Mouse (Mus musculus): ENCODE data around the gene Ubc. TPM values are rescaled to one million over a fixed set of nuclear protein-coding genes. Genes with fewer than 3 reads are reported as not detected.

Gene Ubc
- polyA plus RNA-seq, 1 experiment from 2014 or later: 879 TPM

- no peaks in the 10 kb centered on the region for H3K9me3 ChIP-seq (ENCODE audit: control insufficient read depth, low read length)
Measured at GRCm38 (mm10) chr5:125352781-125353294, 37.2 kb downstream of the Ubc start.

GRCm38 (mm10) chr5:125351939-125352338 lies 38.1 kb downstream of the Ubc start:
- WGBS: 95% methylated on average over 5 of the region's 5 CpGs

More at GRCm38 (mm10) chr5:125352781-125353294, 37.2 kb downstream of the Ubc start:
- WGBS: 92% methylated on average over 5 of the region's 5 CpGs
- no peak overlapping the region for H3K4me3 ChIP-seq (ENCODE audit: low read depth, low read length)
- H3K36me3 ChIP-seq (ENCODE audit: control insufficient read depth, insufficient read depth, low read length): no peaks in the 10 kb centered on the region
- H3K27ac ChIP-seq (replicated peaks; ENCODE audit: low read depth, low read length): no peak overlapping the region
- H3K4me1 ChIP-seq (ENCODE audit: control insufficient read depth, insufficient read depth, low read length): peaks cover 8% of the 10 kb centered on the region; the same call in 1 of the 2 replicates
- H3K4me2 ChIP-seq (ENCODE audit: low read depth, low read length): no peak overlapping the region
- no peak for ATAC-seq (ENCODE audit: low read depth)
- H3K27me3 ChIP-seq (replicated peaks; ENCODE audit: control insufficient read depth, insufficient read depth, low read length): no peaks in the 10 kb centered on the region
- DNase-seq (ENCODE audit: low spot score): no peak
- no peak overlapping the region for H3K9ac ChIP-seq (ENCODE audit: low read depth, low read length)

GRCm38 (mm10) chr5:125351057-125351456 lies 38.9 kb downstream of the Ubc start:
- no peaks in the 10 kb centered on the region for H3K27me3 ChIP-seq (replicated peaks; ENCODE audit: control insufficient read depth, insufficient read depth, low read length)
- no peak for DNase-seq (ENCODE audit: low spot score)
- H3K36me3 ChIP-seq (ENCODE audit: control insufficient read depth, insufficient read depth, low read length): no peaks in the 10 kb centered on the region
- ATAC-seq (ENCODE audit: low read depth): no peak
- H3K9ac ChIP-seq (ENCODE audit: low read depth, low read length): no peak overlapping the region
- H3K27ac ChIP-seq (replicated peaks; ENCODE audit: low read depth, low read length): no peak overlapping the region
- H3K4me1 ChIP-seq (ENCODE audit: control insufficient read depth, insufficient read depth, low read length): peaks cover 6% of the 10 kb centered on the region; the same call in 1 of the 2 replicates
- H3K9me3 ChIP-seq (ENCODE audit: control insufficient read depth, low read length): no peaks in the 10 kb centered on the region
- no peak overlapping the region for H3K4me2 ChIP-seq (ENCODE audit: low read depth, low read length)
- no peak overlapping the region for H3K4me3 ChIP-seq (ENCODE audit: low read depth, low read length)
- 63% methylated on average over 8 of the region's 8 CpGs for WGBS

More at GRCm38 (mm10) chr5:125351939-125352338, 38.1 kb downstream of the Ubc start:
- no peak overlapping the region for H3K4me2 ChIP-seq (ENCODE audit: low read depth, low read length)
- ATAC-seq (ENCODE audit: low read depth): no peak
- H3K9ac ChIP-seq (ENCODE audit: low read depth, low read length): no peak overlapping the region
- H3K36me3 ChIP-seq (ENCODE audit: control insufficient read depth, insufficient read depth, low read length): no peaks in the 10 kb centered on the region
- no peak overlapping the region for H3K27ac ChIP-seq (replicated peaks; ENCODE audit: low read depth, low read length)
- DNase-seq (ENCODE audit: low spot score): no peak
- no peaks in the 10 kb centered on the region for H3K9me3 ChIP-seq (ENCODE audit: control insufficient read depth, low read length)
- H3K27me3 ChIP-seq (replicated peaks; ENCODE audit: control insufficient read depth, insufficient read depth, low read length): no peaks in the 10 kb centered on the region
- no peak overlapping the region for H3K4me3 ChIP-seq (ENCODE audit: low read depth, low read length)
- H3K4me1 ChIP-seq (ENCODE audit: control insufficient read depth, insufficient read depth, low read length): peaks cover 8% of the 10 kb centered on the region; the same call in 1 of the 2 replicates

- DNase-seq (ENCODE audit: low spot score) (no peak), ATAC-seq (ENCODE audit: low read depth) (no peak)
- no peaks in the 10 kb centered on the region for H3K4me1 ChIP-seq (ENCODE audit: control insufficient read depth, insufficient read depth, low read length)
- no peaks in the 10 kb centered on the region for H3K27me3 ChIP-seq (replicated peaks; ENCODE audit: control insufficient read depth, insufficient read depth, low read length)
- no peak overlapping the region for H3K27ac ChIP-seq (replicated peaks; ENCODE audit: low read depth, low read length)
- H3K4me2 ChIP-seq (ENCODE audit: low read depth, low read length): no peak overlapping the region
- H3K9me3 ChIP-seq (ENCODE audit: control insufficient read depth, low read length): no peaks in the 10 kb centered on the region
- H3K9ac ChIP-seq (ENCODE audit: low read depth, low read length): no peak overlapping the region
- no peak overlapping the region for H3K4me3 ChIP-seq (ENCODE audit: low read depth, low read length)
- H3K36me3 ChIP-seq (ENCODE audit: control insufficient read depth, insufficient read depth, low read length): no peaks in the 10 kb centered on the region
- 68% methylated on average over 3 of the region's 3 CpGs for WGBS
Measured at GRCm38 (mm10) chr5:125349391-125349790, 40.6 kb downstream of the Ubc start.

- Histone ChIP-seq H3K4me3 (ENCODE audit: low read depth, low read length) (no peak overlapping the region), H3K9me3 (ENCODE audit: control insufficient read depth, low read length) (no peaks in the 10 kb centered on the region), H3K27me3 (replicated peaks; ENCODE audit: control insufficient read depth, insufficient read depth, low read length) (no peaks in the 10 kb centered on the region), H3K4me2 (ENCODE audit: low read depth, low read length) (no peak overlapping the region), H3K9ac (ENCODE audit: low read depth, low read length) (no peak overlapping the region), H3K27ac (replicated peaks; ENCODE audit: low read depth, low read length) (no peak overlapping the region), H3K4me1 (ENCODE audit: control insufficient read depth, insufficient read depth, low read length) (no peaks in the 10 kb centered on the region), H3K36me3 (ENCODE audit: control insufficient read depth, insufficient read depth, low read length) (no peaks in the 10 kb centered on the region)
- ATAC-seq (ENCODE audit: low read depth) (no peak), DNase-seq (ENCODE audit: low spot score) (no peak)
- WGBS: 39% methylated on average over 8 of the region's 8 CpGs
Measured at GRCm38 (mm10) chr5:125348487-125348886, 41.5 kb downstream of the Ubc start.

GRCm38 (mm10) chr5:125348067-125348466 lies 41.9 kb downstream of the Ubc start:
- ATAC-seq (ENCODE audit: low read depth) (no peak), DNase-seq (ENCODE audit: low spot score) (no peak)
- WGBS: 59% methylated on average over 7 of the region's 7 CpGs
- Histone ChIP-seq H3K27ac (replicated peaks; ENCODE audit: low read depth, low read length) (no peak overlapping the region), H3K4me3 (ENCODE audit: low read depth, low read length) (no peak overlapping the region), H3K36me3 (ENCODE audit: control insufficient read depth, insufficient read depth, low read length) (no peaks in the 10 kb centered on the region), H3K4me2 (ENCODE audit: low read depth, low read length) (no peak overlapping the region), H3K27me3 (replicated peaks; ENCODE audit: control insufficient read depth, insufficient read depth, low read length) (no peaks in the 10 kb centered on the region), H3K9me3 (ENCODE audit: control insufficient read depth, low read length) (no peaks in the 10 kb centered on the region), H3K9ac (ENCODE audit: low read depth, low read length) (no peak overlapping the region), H3K4me1 (ENCODE audit: control insufficient read depth, insufficient read depth, low read length) (no peaks in the 10 kb centered on the region)

GRCm38 (mm10) chr5:125344296-125344695 lies 45.7 kb downstream of the Ubc start:
- no peak for DNase-seq (ENCODE audit: low spot score)
- Histone ChIP-seq H3K4me1 (ENCODE audit: control insufficient read depth, insufficient read depth, low read length) (peaks cover 13% of the 10 kb centered on the region), H3K9ac (ENCODE audit: low read depth, low read length) (no peak overlapping the region), H3K4me3 (ENCODE audit: low read depth, low read length) (no peak overlapping the region), H3K27ac (replicated peaks; ENCODE audit: low read depth, low read length) (no peak overlapping the region), H3K36me3 (ENCODE audit: control insufficient read depth, insufficient read depth, low read length) (no peaks in the 10 kb centered on the region), H3K4me2 (ENCODE audit: low read depth, low read length) (no peak overlapping the region), H3K9me3 (ENCODE audit: control insufficient read depth, low read length) (no peaks in the 10 kb centered on the region), H3K27me3 (replicated peaks; ENCODE audit: control insufficient read depth, insufficient read depth, low read length) (no peaks in the 10 kb centered on the region)
- WGBS: 93% methylated on average over 6 of the region's 6 CpGs
- no peak for ATAC-seq (ENCODE audit: low read depth)

- Histone ChIP-seq H3K9ac (ENCODE audit: low read depth, low read length) (peak overlapping the region; percentile 70; the same call in 1 of the 2 replicates), H3K4me2 (ENCODE audit: low read depth, low read length) (peak overlapping the region; percentile 95), H3K4me3 (ENCODE audit: low read depth, low read length) (peak overlapping the region; percentile 79), H3K9me3 (ENCODE audit: control insufficient read depth, low read length) (no peaks in the 10 kb centered on the region), H3K27me3 (replicated peaks; ENCODE audit: control insufficient read depth, insufficient read depth, low read length) (no peaks in the 10 kb centered on the region), H3K27ac (replicated peaks; ENCODE audit: low read depth, low read length) (no peak overlapping the region), H3K4me1 (ENCODE audit: control insufficient read depth, insufficient read depth, low read length) (peaks cover 16% of the 10 kb centered on the region), H3K36me3 (ENCODE audit: control insufficient read depth, insufficient read depth, low read length) (0 out of 2 replicates have a peak, but pooled peaks cover 2% of the 10 kb centered on the region)
- WGBS: 48% methylated on average over 14 of the region's 14 CpGs
- DNase-seq (ENCODE audit: low spot score) (no peak), ATAC-seq (ENCODE audit: low read depth) (no peak)
Measured at GRCm38 (mm10) chr5:125341459-125342090, 48.4 kb downstream of the Ubc start.
